Mouse (Mus musculus) gastrocnemius, postnatal 36 days (tissue): ENCODE measurements at regions not wholly inside any gene's neighbourhood (a gene's known extent, or its start where the extent isn't known, plus 50 kb on each side); places are given as distances from the start of the nearest gene placed in this dataset.

Experiments
- DNase-seq, 2 experiments: peaks; one replicate each; pipeline ENCODE4 v3.0.0; 2022
- intact Hi-C: fragments of 180-260 bp; cut with DNase I; formaldehyde crosslinking; loops from one replicate; pipeline ENCODE4 v1.15.1; 2025

- intact Hi-C loops, result no loop called here
- no peak for DNase-seq
Observed at GRCm38 (mm10) chr1:72764522-72764921, 53.4 kb downstream of the Rpl37a start.

- intact Hi-C loops, result no loop called here
- no peak for DNase-seq
Observed at GRCm38 (mm10) chr1:72765046-72765810, 54.1 kb downstream of the Rpl37a start.

GRCm38 (mm10) chr1:72769428-72769827 is 54.9 kb upstream of the Igfbp2 start:
- intact Hi-C loops, result no loop called here
- DNase-seq, result no peak

- intact Hi-C loops, result no loop called here
- DNase-seq, result no peak
Observed at GRCm38 (mm10) chr1:72772708-72773107, 51.6 kb upstream of the Igfbp2 start.

GRCm38 (mm10) chr1:72773234-72773633 is 51.1 kb upstream of the Igfbp2 start:
- intact Hi-C loops, result no loop called here
- DNase-seq, result peak in 1 of 2 experiments; percentile 12
